Comparison of ENCODE assay signal across 9 mouse cellular contexts in the genomic region with DNA sequence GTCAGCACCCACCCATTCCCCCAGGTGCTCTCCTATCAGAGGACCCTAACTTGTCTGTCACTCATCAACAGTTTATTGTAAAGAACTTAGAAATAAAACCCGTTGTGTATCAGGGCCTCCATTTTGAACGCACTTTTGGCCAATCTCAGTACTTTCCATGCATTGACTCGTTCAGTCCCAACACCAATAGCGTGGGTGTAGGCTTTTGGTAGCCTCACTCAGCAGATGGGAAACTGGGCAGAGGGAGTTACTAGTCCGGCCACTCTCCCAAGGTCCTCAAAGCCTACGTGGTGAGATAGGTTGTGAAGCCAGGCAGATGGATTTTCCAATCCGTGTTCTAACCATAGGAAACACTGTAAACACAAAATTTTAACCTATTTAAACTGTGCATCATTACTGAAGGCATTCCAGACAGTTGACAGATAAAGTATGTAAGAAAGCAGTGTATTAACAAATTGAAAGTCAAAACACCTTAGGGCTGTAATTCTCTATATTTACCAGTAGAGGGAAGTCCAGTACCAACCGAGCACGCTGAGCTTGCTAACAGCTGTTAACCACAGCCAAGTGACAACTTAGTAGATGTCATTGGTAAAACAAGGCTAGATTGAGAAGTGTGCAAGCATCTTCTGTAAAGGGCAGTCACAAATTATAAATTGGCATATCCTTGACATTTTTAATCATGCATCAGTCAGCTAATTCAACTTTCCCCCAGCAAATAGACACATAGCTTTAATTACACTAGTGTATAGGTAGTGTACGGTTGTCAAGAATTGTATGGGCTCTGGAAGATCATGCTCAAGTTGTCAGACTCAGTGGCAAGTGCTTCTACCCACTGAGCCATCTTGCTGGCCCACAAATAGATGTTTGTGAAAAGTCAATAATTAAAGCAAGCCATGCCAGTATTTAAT. TPM values are rescaled to one million over a fixed set of nuclear protein-coding genes. Genes with fewer than 3 reads are reported as not detected.
A peak's percentile ranks its signal among the peaks of the same experiment; 100 is the strongest.
DNase-seq lines count a peak whose midpoint lies in the region; ATAC-seq and TF ChIP-seq lines count a peak whose summit lies in the region.
"Had no signal": no experiment of that assay in that cellular context is flagged by ENCODE, and none has a peak within 500 bp of the region (broad histone marks: within the 10 kb centered on the region; RNA-seq: fewer than 3 reads in every experiment).

No protein-coding gene starts in this region.

- DNase-seq in forebrain, embryonic 14.5 days (ENCODE audit: low spot score), result peak; percentile 82
- DNase-seq in forebrain, embryonic 11.5 days (ENCODE audit: low spot score), result no peak
- DNase-seq in midbrain, embryonic 10.5 days (ENCODE audit: low spot score), result no peak
- peak; percentile 73 for DNase-seq in forebrain, postnatal 0 days
- DNase-seq in natural killer cell, adult 2 months (ENCODE audit: low spot score in 2 of 2), result peak; percentile 30 to 34
- DNase-seq in layer of hippocampus, postnatal 25 days (ENCODE audit: extremely low spot score in 1 of 2, low spot score in 1 of 2), result no peak
- no peak for DNase-seq in right cerebral cortex, postnatal 36 days (ENCODE audit: low spot score in 2 of 2)

- no peak overlapping the region for H3K4me2 ChIP-seq in forebrain, embryonic 14.5 days (ENCODE audit: low read length)
- H3K4me2 ChIP-seq in forebrain, embryonic 11.5 days (ENCODE audit: low read depth, low read length, severe bottlenecking), result no peak overlapping the region
- no peak overlapping the region for H3K4me2 ChIP-seq in midbrain, embryonic 12.5 days (replicated peaks)
- H3K4me2 ChIP-seq in forebrain, postnatal 0 days (ENCODE audit: low read depth), result no peak overlapping the region
- H3K4me2 ChIP-seq: stomach, embryonic 15.5 days had no signal

- H3K36me3 ChIP-seq in forebrain, embryonic 14.5 days (ENCODE audit: control insufficient read depth, insufficient read depth, low read length), result 0 out of 2 replicates have a peak, but pooled peaks cover 2% of the 10 kb centered on the region
- H3K36me3 ChIP-seq in forebrain, embryonic 11.5 days (ENCODE audit: control insufficient read depth, insufficient read depth, low read length), result no peaks in the 10 kb centered on the region; the same call in 1 of the 2 replicates
- peaks cover 7% of the 10 kb centered on the region; the same call in 1 of the 2 replicates for H3K36me3 ChIP-seq in midbrain, embryonic 12.5 days
- peaks cover 36% of the 10 kb centered on the region for H3K36me3 ChIP-seq in midbrain, embryonic 10.5 days
- no peaks in the 10 kb centered on the region for H3K36me3 ChIP-seq in forebrain, postnatal 0 days (ENCODE audit: insufficient read depth)
- H3K36me3 ChIP-seq: stomach, embryonic 15.5 days had no signal

- H3K27ac ChIP-seq in forebrain, embryonic 14.5 days (ENCODE audit: low read depth, low read length), result no peak overlapping the region
- H3K27ac ChIP-seq in forebrain, embryonic 11.5 days (ENCODE audit: low read depth, low read length), result no peak overlapping the region
- no peak overlapping the region for H3K27ac ChIP-seq in midbrain, embryonic 12.5 days (replicated peaks)
- no peak overlapping the region for H3K27ac ChIP-seq in midbrain, embryonic 10.5 days (replicated peaks)
- no peak overlapping the region for H3K27ac ChIP-seq in forebrain, postnatal 0 days (ENCODE audit: low read depth, low read length)
- H3K27ac ChIP-seq: stomach, embryonic 15.5 days had no signal

- no peak overlapping the region for H3K9ac ChIP-seq in forebrain, embryonic 14.5 days (ENCODE audit: low read length)
- no peak overlapping the region for H3K9ac ChIP-seq in forebrain, embryonic 11.5 days (ENCODE audit: low read length)
- H3K9ac ChIP-seq in midbrain, embryonic 12.5 days (replicated peaks), result no peak overlapping the region
- no peak overlapping the region for H3K9ac ChIP-seq in forebrain, postnatal 0 days
- H3K9ac ChIP-seq: stomach, embryonic 15.5 days had no signal

- WGBS in forebrain, embryonic 14.5 days, result 63% methylated on average over 10 of the region's 10 CpGs
- WGBS in forebrain, embryonic 11.5 days, result 62% methylated on average over 10 of the region's 10 CpGs
- 60% methylated on average over 10 of the region's 10 CpGs for WGBS in midbrain, embryonic 12.5 days
- 67% methylated on average over 10 of the region's 10 CpGs for WGBS in midbrain, embryonic 10.5 days
- WGBS in forebrain, postnatal 0 days, result 62% methylated on average over 10 of the region's 10 CpGs

- H3K4me3 ChIP-seq in forebrain, embryonic 14.5 days (ENCODE audit: low read depth, low read length), result no peak overlapping the region
- no peak overlapping the region for H3K4me3 ChIP-seq in forebrain, embryonic 11.5 days (ENCODE audit: low read depth, low read length)
- H3K4me3 ChIP-seq in midbrain, embryonic 12.5 days, result no peak overlapping the region
- no peak overlapping the region for H3K4me3 ChIP-seq in midbrain, embryonic 10.5 days
- H3K4me3 ChIP-seq in forebrain, postnatal 0 days (ENCODE audit: low read depth, low read length), result no peak overlapping the region
- H3K4me3 ChIP-seq: stomach, embryonic 15.5 days had no signal

- H3K4me1 ChIP-seq in forebrain, embryonic 14.5 days (ENCODE audit: control insufficient read depth, insufficient read depth, low read length), result no peaks in the 10 kb centered on the region
- H3K4me1 ChIP-seq in forebrain, embryonic 11.5 days (replicated peaks; ENCODE audit: control insufficient read depth, insufficient read depth, low read length), result 0 out of 2 replicates have a peak, but pooled peaks cover 2% of the 10 kb centered on the region
- H3K4me1 ChIP-seq in midbrain, embryonic 12.5 days, result no peaks in the 10 kb centered on the region
- no peaks in the 10 kb centered on the region for H3K4me1 ChIP-seq in midbrain, embryonic 10.5 days
- H3K4me1 ChIP-seq in forebrain, postnatal 0 days (ENCODE audit: insufficient read depth), result no peaks in the 10 kb centered on the region
- H3K4me1 ChIP-seq: stomach, embryonic 15.5 days had no signal

- peak; percentile 91 for TF ChIP-seq CTCF in forebrain, postnatal 0 days (IDR thresholded peaks at IDR 0.05; ENCODE audit: low read depth)

- H3K9me3 ChIP-seq in forebrain, embryonic 14.5 days (replicated peaks; ENCODE audit: control insufficient read depth, low read length), result no peaks in the 10 kb centered on the region
- no peaks in the 10 kb centered on the region for H3K9me3 ChIP-seq in forebrain, embryonic 11.5 days (ENCODE audit: control insufficient read depth, low read length)
- H3K9me3 ChIP-seq in midbrain, embryonic 12.5 days, result no peaks in the 10 kb centered on the region
- H3K9me3 ChIP-seq in midbrain, embryonic 10.5 days (replicated peaks), result no peaks in the 10 kb centered on the region; the same call in 1 of the 2 replicates
- no peaks in the 10 kb centered on the region for H3K9me3 ChIP-seq in forebrain, postnatal 0 days (ENCODE audit: low read length)
- H3K9me3 ChIP-seq: stomach, embryonic 15.5 days had no signal

- no peaks in the 10 kb centered on the region for H3K27me3 ChIP-seq in forebrain, embryonic 14.5 days (replicated peaks; ENCODE audit: control insufficient read depth, insufficient read depth, low read length)
- no peaks in the 10 kb centered on the region for H3K27me3 ChIP-seq in forebrain, embryonic 11.5 days (ENCODE audit: control insufficient read depth, insufficient read depth, low read length)
- H3K27me3 ChIP-seq in midbrain, embryonic 12.5 days, result no peaks in the 10 kb centered on the region
- no peaks in the 10 kb centered on the region for H3K27me3 ChIP-seq in midbrain, embryonic 10.5 days (ENCODE audit: low read depth, poor library complexity, severe bottlenecking)
- no peaks in the 10 kb centered on the region for H3K27me3 ChIP-seq in forebrain, postnatal 0 days (ENCODE audit: insufficient read depth, low read length)
- H3K27me3 ChIP-seq: stomach, embryonic 15.5 days had no signal

- ATAC-seq in forebrain, embryonic 14.5 days, result peak; percentile 82
- ATAC-seq in forebrain, embryonic 11.5 days (replicated peaks; ENCODE audit: low FRiP score), result no peak
- 0 out of 2 replicates have a peak, but pooled peaks have one; percentile 23 for ATAC-seq in midbrain, embryonic 12.5 days (ENCODE audit: low FRiP score, low read depth)
- peak; percentile 88 for ATAC-seq in forebrain, postnatal 0 days

RNA-seq across cellular contexts. Expression of gene Mtfr2, which starts 14.2 kb away (rescaled TPM):
- 0.80 and 1.1 TPM in 2 replicates for polyA plus RNA-seq in forebrain, embryonic 14.5 days (2014; fragmentation: Nextera tagmentation; extraction: Ambion mirVana)
- 2.6 and 3.0 TPM in 2 replicates for polyA plus RNA-seq in forebrain, embryonic 11.5 days (2014; fragmentation: Nextera tagmentation; extraction: Ambion mirVana)
- polyA plus RNA-seq in midbrain, embryonic 12.5 days (2016; fragmentation: Nextera tagmentation; extraction: Ambion mirVana), result 1.7 TPM in 2 replicates
- polyA plus RNA-seq in midbrain, embryonic 10.5 days (2016; fragmentation: Nextera tagmentation; extraction: Ambion mirVana), result 2.8 and 2.9 TPM in 2 replicates
- 0.38 and 0.57 TPM in 2 replicates for total RNA-seq in forebrain, postnatal 0 days (2014; rRNA removed)
- polyA plus RNA-seq in forebrain, postnatal 0 days (2015; fragmentation: Nextera tagmentation; extraction: Ambion mirVana), result 0.14 and 0.47 TPM in 2 replicates
- total RNA-seq in layer of hippocampus, postnatal 25 days (2021), result under 1 TPM; 0.44 to 0.70 TPM

RNA-seq across cellular contexts. Expression of gene Bclaf1, which starts 49.5 kb away (rescaled TPM):
- 137 and 143 TPM in 2 replicates for polyA plus RNA-seq in forebrain, embryonic 14.5 days (2014; fragmentation: Nextera tagmentation; extraction: Ambion mirVana)
- polyA plus RNA-seq in forebrain, embryonic 11.5 days (2014; fragmentation: Nextera tagmentation; extraction: Ambion mirVana), result 185 and 196 TPM in 2 replicates
- polyA plus RNA-seq in midbrain, embryonic 12.5 days (2016; fragmentation: Nextera tagmentation; extraction: Ambion mirVana), result 170 and 173 TPM in 2 replicates
- 154 and 165 TPM in 2 replicates for polyA plus RNA-seq in midbrain, embryonic 10.5 days (2016; fragmentation: Nextera tagmentation; extraction: Ambion mirVana)
- 141 and 178 TPM in 2 replicates for total RNA-seq in forebrain, postnatal 0 days (2014; rRNA removed)
- polyA plus RNA-seq in forebrain, postnatal 0 days (2015; fragmentation: Nextera tagmentation; extraction: Ambion mirVana), result 79.5 and 101 TPM in 2 replicates
- 100 to 1,000 TPM; 106 to 134 TPM for total RNA-seq in layer of hippocampus, postnatal 25 days (2021)

Comparison
In these comparisons a context has a peak if more than half of its experiments do, and no peak if none do; other contexts are left out.
1. DNase-seq: peak in forebrain, embryonic 14.5 days (single experiment), forebrain, postnatal 0 days (single experiment) and natural killer cell, adult 2 months (2 of 2); none in forebrain, embryonic 11.5 days (single experiment), midbrain, embryonic 10.5 days (single experiment), layer of hippocampus, postnatal 25 days (0 of 2) and right cerebral cortex, postnatal 36 days (0 of 2).